Mouse (Mus musculus): ENCODE results near the gene Mettl16.
"Not testable (repeated sequence)": the region's sequence is repeated elsewhere in the genome, so short reads cannot be mapped to it uniquely, and the experiment has no call there.

Mettl16 gene

GRCm38 (mm10) chr11:74800658-74801057 lies 30.0 kb downstream of the Mettl16 start:
- no peak for DNase-seq

- DNase-seq: no peak
Measured at GRCm38 (mm10) chr11:74804081-74804627, 33.5 kb downstream of the Mettl16 start.

DNA sequence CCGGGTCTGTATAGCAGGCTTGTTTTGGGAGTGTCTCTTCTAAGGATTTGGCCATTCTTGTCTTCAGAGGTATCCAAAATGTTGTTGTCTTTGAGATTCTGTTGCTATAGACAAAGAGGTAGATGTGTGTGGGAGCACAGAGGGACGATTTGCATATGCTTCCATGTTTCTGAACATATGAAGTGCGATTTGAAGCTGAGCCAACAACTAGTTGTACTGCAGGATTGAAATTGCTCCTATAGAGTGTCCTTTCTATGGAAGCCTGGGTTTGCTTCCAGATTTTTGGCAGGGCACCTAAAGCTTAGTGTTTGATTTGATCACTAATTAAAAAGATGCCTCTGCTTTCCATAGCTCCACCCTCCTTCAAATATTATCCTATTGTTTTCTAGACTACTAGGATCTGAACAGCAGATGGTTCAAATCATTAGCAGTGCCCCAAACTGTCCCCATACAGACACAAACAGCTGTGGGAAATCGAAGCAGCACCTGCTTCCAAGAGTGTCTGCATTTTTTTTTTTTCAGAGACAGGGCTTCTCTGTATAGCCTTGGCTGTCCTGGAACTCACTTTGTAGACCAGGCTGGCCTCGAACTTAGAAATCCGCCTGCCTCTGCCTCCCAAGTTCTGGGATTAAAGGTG lies 36.7 kb downstream of the Mettl16 start:
- DNase-seq: no peak

DNA sequence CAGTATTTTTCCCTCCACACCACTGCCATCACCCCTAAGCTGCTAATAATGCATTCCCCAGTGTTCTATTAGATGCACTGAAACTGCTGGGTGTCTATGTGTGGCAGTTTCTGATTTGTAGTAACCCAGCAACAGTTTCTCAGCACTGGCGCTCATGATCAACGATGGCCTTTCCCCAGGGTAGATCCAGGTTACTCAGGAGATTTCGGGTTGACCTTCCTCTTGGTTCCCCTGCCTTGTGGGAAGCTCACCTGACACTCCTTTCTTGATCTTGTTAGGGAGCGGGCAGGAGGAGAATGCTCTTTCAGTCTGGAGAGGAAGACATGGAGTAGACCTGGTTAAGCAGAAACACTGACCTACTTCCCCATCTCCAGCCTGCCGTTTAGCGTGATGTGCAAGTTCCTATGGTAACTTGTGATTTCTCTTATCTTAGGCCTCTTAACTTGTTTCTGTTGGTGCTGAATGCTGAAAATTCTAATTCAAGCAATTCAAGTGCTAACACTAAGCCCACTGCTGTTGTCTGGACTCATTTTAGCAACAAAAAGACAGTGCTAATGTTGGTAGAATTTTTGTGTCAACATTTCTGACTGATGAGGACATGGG lies 37.7 kb downstream of the Mettl16 start:
- no peak for DNase-seq

GRCm38 (mm10) chr11:74810134-74810533 lies 39.5 kb downstream of the Mettl16 start:
- DNase-seq: no peak

- not testable (repeated sequence) for DNase-seq
Measured at GRCm38 (mm10) chr11:74811027-74811426, 40.4 kb downstream of the Mettl16 start.

- no peak for DNase-seq
Measured at GRCm38 (mm10) chr11:74811538-74811937, 40.9 kb downstream of the Mettl16 start.

DNA sequence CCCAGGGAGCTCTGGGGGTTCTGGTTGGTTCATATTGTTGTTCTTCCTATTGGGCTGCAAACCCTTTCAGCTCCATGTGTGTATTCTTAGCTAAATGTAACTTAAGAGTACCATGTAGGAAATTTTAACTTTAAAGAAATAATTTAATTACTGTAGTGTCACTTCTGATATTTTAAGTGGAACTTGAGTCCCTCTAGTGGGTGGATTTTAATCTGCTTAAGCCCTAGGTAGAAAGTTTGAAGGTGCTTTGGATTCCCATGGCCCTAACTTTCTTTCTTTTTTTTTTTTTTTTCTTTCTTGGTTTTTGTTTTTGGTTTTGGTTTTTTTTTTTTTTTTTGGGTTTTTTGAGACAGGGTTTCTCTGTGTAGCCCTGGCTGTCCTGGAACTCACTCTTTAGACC lies 45.2 kb downstream of the Mettl16 start:
- DNase-seq: no peak

- no peak for DNase-seq
Measured at GRCm38 (mm10) chr11:74820921-74821320, 50.3 kb downstream of the Mettl16 start.

DNA sequence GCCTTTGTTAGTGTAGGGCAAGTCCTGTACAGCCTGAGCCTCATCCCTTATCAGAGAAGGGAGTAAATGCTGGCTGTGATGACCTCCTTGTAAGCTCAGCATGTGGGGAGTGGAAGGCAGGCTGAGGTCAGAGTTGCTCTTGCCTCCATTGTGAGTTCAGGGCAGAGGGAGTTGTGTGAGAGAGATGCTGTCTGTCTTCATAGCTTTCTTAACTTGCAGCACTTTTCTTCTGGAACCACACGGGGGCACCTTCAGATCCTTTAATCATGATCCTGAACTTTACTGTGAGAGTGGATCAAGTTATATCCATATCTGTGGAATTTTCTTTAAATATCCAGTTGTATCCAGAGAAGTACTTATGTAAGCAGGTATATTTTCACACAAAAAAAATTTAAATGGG lies 50.8 kb downstream of the Mettl16 start:
- DNase-seq: no peak

DNA sequence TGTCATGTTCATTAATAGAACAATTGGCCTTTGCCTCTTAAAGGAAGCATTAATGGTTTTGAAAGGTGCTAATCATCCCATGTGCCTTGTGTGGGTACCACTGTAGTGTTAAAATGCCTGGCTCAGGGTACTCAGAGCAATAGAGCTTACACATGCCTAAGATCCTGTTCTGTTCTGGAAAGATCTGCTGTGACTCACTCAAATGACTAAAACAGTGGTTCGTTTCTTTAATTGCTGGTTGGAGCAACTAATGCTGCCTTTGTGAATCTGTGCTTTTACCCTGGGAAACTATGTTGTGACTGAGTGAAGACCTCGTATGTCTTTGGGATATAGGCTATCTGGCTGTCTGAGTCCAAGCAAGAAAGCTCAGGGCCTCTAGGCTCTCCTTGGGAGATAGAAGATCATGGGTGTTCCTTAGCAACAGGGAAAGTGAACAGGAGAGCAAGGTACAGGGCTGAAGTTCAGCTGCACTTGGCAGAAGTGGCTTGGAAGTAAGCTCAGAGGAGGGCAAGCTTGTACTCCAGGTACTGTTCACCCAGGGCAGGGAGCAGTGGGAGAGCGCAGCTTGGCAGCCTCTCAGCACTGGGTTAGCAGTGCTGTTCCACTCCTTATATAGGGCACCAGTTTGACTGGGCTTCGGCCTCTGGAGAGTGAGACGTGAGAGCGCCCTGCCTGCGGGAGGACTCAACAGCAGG lies 52.3 kb downstream of the Mettl16 start:
- DNase-seq: no peak

DNA sequence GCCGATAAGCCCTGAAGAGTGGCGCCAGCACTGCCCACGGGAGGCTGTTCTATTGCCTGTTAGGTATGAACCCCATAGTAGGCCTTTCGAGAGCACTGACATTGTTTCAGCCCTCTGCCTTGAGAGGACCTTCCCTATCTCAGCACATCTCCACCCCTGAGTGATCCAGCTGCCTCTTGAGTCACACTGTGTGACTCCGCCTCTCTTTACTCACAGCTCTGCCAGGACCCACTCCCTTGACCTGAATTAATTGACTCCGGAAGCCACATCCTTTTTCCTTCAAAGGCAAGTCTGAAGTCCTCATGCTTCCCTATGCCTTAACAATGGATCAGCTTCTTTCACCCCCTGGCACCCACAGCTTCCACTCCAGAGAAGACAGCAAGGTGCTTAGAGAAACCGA lies 55.5 kb downstream of the Mettl16 start:
- no peak for DNase-seq

GRCm38 (mm10) chr11:74826702-74827101 lies 56.1 kb downstream of the Mettl16 start:
- DNase-seq: no peak

DNA sequence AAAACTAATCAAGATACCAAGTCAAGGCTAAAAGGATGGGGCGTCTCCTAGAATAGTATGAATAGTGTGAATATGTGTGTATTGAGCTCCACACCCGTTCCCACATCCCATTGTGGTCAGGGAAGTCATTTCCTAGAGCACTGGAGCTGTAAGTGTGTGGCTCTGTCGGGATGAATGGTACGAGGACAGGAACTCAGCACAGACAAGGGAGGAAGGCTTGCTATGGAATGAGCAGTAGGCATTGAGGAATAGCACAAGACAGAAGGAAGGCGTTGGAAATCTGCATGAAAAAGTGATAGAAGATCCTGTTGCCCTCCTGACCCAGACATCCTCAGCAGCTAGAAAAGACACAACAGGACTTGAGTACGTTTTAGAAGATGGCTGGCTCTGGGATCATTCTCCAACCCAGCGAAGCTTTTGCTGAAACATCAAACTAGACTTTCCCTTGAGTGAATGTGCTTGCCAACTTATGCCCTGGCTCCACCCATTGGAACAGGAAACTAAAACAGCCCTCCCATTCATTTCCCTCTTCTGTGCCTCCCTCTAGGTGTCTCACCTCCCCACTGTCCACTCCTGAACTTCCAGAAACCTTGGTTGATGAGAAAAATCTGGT lies 57.3 kb downstream of the Mettl16 start:
- DNase-seq: no peak

DNA sequence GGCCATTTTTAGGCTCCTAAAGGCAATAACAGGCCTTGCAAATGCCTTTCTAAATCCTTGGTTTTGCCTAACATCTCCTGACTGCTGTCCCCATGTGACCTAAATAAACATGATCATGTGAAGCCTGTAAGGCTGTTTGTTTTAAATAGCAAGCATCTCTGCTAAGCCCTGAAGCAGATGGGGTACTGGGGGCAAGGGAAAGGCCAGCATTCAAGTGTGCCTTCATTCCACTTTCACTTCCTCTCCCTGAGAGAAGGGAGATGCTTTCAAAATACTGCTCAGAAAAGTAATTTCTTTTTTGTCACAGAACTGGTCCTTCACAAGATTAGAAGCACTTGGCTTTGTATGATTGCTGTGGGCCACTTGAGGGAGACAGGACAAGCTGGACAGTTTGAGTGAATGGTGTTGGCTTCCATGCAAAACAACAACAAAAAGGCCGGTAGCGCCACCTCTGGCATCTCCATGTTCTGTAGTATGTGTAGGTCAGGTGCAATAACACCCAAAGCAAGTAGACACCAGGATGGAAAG lies 57.8 kb downstream of the Mettl16 start:
- DNase-seq: no peak

DNA sequence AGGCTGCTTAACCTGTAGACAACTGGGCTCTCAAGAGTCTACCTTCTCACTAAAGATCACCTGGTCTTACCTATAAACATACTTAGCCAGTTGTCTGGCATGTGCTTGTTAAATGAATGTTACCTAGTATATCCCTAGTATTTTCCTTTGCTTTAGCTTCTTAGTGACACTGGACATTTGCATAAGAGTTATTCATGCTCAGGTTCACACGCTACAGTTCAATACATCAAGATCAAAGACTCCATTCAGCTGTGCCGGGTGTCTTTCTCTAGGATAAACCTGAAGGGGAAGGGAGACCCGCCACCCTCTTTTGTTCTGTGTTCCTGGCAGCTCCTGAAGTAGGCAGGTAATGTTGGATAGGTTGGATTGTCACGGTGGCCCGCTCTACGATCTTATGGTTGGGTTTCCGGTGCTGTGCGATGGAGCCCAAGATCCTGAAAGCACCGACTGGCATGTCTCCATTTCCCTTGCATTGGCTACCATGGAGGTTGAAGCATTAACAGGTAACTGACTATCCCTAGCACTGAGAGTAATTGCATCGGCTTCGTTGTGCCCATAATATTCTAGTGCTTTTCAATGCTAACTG lies 58.4 kb downstream of the Mettl16 start:
- no peak for DNase-seq

DNA sequence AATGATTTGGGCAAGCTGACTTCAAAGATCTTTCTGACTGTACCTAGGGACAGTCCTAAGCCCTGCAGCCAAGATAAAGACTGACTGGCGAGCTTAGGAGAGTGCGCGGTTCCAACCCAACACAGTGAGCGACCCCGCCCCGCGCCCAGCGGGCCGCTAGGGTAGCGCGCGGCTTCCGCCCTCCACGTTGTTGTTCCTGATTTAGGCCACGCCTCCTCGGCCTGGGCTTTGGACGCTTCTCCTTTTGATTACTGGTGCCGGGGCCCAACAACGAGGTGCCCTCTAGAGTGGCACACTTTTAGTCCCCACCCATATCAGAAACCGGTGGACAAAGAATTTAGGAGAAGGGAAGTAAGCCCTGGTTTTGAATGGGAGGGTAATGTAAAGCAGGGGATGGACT lies 59.2 kb downstream of the Mettl16 start:
- peak; percentile 63 for DNase-seq

DNA sequence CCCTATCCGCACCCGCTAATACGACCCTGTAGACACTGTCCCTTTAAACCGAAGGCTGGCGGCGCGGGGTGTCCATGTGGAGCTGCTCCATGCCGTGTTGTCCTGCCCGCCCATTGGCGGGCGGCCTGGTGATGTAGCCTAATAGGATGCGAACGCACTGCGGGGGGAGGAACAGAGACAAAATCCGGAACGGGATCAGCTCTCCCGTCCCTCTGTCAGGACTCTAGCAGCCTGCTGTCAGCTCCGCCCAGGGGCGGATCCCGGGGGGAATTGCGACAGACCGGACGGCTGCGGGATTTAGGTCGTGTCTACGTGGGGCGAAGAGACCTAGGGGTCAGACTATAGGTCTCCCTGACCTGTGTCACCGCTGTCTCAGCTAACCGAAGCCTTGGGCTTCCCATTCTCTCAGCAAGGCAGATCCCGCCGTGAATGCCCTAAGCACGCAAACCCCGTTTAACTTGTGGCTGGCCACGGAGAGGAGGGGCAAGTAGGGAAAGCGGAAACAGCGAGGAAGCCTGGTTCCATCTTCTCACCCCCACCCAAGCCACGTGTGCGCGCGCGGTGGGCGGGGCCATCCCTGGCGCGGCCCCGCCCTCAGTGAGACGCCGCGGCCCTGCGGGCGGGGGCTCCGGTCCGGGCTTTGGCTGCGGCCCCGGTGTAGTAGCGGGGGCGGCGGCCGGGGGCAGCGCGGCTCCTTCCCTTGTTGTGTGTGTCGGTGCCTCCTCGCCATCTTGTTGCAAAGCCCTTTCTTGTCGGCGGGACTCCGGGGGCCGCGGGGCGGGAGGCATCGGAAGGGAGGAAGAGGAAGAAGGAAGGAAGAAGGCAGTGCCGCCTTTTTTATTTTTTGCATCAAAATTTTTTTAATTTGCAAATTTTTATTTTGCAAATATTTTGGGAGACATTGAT lies 59.9 kb downstream of the Mettl16 start, which contains the start of gene Mnt:
Gene Mnt (plus strand): TSS at position 665 of the 906 bp plus-strand sequence.
- peak; percentile 99 for DNase-seq

DNA sequence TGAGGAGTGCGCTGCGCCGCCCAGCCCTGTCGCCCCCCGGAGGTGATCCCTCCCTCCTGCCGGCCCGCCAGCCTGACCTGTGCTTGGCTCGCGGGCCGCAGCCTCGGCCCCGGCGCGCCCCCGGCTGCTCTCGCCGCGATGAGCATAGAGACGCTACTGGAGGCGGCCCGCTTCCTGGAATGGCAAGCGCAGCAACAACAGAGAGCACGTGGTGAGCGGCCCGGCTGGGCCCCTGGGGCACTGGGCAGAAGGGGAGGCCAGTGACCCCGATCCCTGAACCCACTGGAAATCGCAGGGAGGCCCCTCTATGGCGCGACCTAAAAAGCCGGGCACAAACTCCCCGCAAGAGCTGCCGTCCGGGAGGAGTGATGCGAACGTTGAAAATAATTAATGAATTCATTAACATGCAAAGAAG lies 60.6 kb downstream of the Mettl16 start:
- no peak for DNase-seq

- DNase-seq: peak; percentile 99
Measured at GRCm38 (mm10) chr11:74831606-74832451, 61.2 kb downstream of the Mettl16 start.
